Mouse (Mus musculus): ENCODE data around the gene Sall2. TPM values are rescaled to one million over a fixed set of nuclear protein-coding genes. Genes with fewer than 3 reads are reported as not detected.

Sall2 gene
- total RNA-seq (2023): 0.54 TPM in 2 replicates

GRCm38 (mm10) chr14:52327910-52328812, at the start of gene Sall2:
TSS of gene Sall2 (minus strand) at chr14:52328762.

GRCm38 (mm10) chr14:52356308-52356707, 27.7 kb upstream of the Sall2 start, which contains the start of gene Olfr1513:
TSS of gene Olfr1513 (minus strand) at chr14:52356408.

GRCm38 (mm10) chr14:52304644-52305271, 23.8 kb downstream of the Sall2 start, which contains the start of gene Mettl3:
TSS of gene Mettl3 (minus strand) at chr14:52305128.

GRCm38 (mm10) chr14:52278932-52279746, 49.4 kb downstream of the Sall2 start, which contains the start of the genes Tox4 and Rab2b:
TSS of gene Tox4 (plus strand) at chr14:52279146.
TSS of gene Rab2b (minus strand) at chr14:52279545.

Other genes with a start within 250 kb of the Sall2 start
- gene Hnrnpc, start 224.7 kb downstream of the Sall2 start, total RNA-seq (2023): 337 and 371 TPM in 2 replicates
- gene Rpgrip1, start 218.1 kb downstream of the Sall2 start, total RNA-seq (2023): 0.69 and 1.1 TPM in 2 replicates
- gene Supt16, start 131.3 kb downstream of the Sall2 start, total RNA-seq (2023): 37.8 and 48.3 TPM in 2 replicates
- gene Chd8, start 71.0 kb downstream of the Sall2 start, total RNA-seq (2023): 114 and 132 TPM in 2 replicates
- gene Tox4, start 49.6 kb downstream of the Sall2 start, total RNA-seq (2023): 144 and 159 TPM in 2 replicates
- gene Rab2b, start 49.2 kb downstream of the Sall2 start, total RNA-seq (2023): 4.1 and 6.4 TPM in 2 replicates
- gene Mettl3, start 23.6 kb downstream of the Sall2 start, total RNA-seq (2023): 15.2 and 18.1 TPM in 2 replicates
- not detected in 2 replicates for gene Olfr1513, start 27.6 kb upstream of the Sall2 start, total RNA-seq (2023)
- not detected in 2 replicates for gene Olfr1512, start 50.4 kb upstream of the Sall2 start, total RNA-seq (2023)
- gene Olfr1511, start 68.6 kb upstream of the Sall2 start, total RNA-seq (2023): not detected in 2 replicates
- not detected in 2 replicates for gene Olfr1510, start 85.6 kb upstream of the Sall2 start, total RNA-seq (2023)
- not detected in 2 replicates for gene Olfr1509, start 114.2 kb upstream of the Sall2 start, total RNA-seq (2023)
- gene Olfr1508, start 138.7 kb upstream of the Sall2 start, total RNA-seq (2023): not detected in 2 replicates
- not detected in 2 replicates for gene Olfr1507, start 167.0 kb upstream of the Sall2 start, total RNA-seq (2023)